Mouse (Mus musculus) central nervous system, embryonic 11.5 days (tissue): ENCODE data around the gene Tubb4b. TPM values are rescaled to one million over a fixed set of nuclear protein-coding genes. Genes with fewer than 3 reads are reported as not detected.

ENCODE experiments used
- polyA plus RNA-seq: library from polyadenylated mRNA; depleted of rRNA; stranded (reverse); fragments of >200 nt; gene quantifications from 2 replicates; pipeline ENCODE4 v1.2.3, GENCODE M21; 2012; rRNA removed

Tubb4b gene
- 438 and 534 TPM in 2 replicates for polyA plus RNA-seq

GRCm38 (mm10) chr2:25224492-25224765 is at the start of gene Tubb4b:
TSS of gene Tubb4b (minus strand) at chr2:25224702.

DNA sequence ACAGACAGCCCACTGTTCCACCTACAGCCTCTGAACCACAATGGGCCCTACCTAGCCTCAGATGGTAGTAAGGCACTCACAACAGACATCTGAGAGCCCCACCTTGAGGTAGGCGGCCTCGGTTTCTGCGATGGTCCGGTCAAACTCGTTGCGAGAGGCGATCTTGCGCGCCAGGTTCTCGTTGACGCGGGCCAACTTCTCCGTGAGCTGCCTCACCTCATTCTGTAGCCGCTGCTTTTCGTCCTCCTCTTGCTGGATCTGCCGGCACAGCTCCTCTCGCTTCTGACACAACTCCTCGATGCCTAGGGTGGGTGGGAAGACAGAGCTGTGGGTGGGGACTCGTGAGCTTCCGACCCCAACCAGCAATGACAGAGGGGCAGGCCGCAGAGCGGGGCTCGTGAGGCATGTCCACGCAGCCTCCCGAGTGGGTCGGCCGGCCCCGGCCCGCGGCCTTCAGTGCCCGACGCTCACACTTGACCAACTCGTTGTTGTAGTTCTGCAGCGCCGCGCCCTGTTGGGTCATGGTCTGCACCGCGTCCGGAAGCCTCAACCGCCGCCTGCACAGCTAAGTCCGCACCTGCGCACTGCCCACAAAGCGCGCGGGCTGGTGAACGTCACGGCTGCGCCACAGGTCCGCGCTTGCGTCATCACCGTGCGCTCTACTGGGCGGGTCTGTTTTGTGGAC is 47.5 kb upstream of the Tubb4b start, which contains the start of the genes Ssna1 and Anapc2:
Ssna1 (minus strand) TSS at position 612 of the 685 bp plus-strand sequence.
Anapc2 (plus strand) TSS at position 652 of the 685 bp plus-strand sequence.

DNA sequence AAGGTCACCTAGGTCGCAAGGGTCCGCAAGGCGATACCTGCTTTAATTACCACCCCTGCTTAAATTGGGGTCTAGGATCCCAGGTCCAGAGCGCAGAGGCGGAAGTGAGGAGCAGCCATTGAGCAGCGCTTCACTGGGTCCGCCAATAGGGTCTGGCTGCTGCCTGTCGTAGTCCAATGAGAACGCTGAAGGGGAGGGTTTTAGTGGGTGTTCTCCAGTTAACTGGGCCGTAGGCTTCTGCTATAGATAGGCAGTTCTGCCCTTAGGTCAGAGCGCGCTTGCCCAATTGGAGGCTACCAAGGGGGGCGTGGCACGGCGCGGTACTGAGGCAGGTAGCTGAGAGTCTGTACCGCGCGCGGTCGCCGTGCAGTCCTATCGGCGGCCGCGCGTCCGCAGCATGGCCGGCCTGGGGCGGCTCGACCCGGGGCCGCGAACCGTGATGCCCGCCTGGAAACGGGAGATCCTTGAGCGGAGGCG is 37.8 kb upstream of the Tubb4b start, which contains the start of gene Tprn:
Tprn (plus strand) TSS at position 328 of the 477 bp plus-strand sequence.

DNA sequence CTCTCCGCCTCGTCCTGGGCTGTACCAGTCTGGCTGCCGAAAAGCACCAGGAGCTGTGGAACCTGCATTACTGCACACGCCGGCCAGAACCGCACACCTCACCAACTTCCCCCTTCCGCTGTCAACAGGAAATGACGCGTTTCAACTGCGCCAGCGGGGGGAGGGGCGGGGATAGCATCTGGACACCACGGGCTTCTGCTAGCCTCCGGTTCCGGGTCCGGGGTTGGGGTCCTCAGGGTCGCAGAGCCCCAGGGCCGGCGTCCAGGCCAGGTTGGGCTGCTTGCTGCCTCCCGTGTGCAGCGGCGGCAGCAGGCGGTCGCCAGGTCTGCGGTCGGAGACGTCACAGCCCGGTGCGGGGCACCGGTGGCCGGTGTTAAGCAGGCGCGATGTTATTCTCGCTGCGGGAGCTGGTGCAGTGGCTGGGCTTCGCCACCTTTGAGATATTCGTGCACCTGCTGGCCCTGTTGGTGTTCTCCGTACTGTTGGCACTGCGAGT is 30.8 kb upstream of the Tubb4b start, which contains the start of gene Tmem203:
Tmem203 (plus strand) TSS at position 156 of the 496 bp plus-strand sequence.

GRCm38 (mm10) chr2:25246183-25247072 is 21.9 kb upstream of the Tubb4b start, which contains the start of gene AL732309.1:
TSS of gene AL732309.1 (minus strand) at chr2:25246863.

GRCm38 (mm10) chr2:25242101-25242506 is 17.6 kb upstream of the Tubb4b start, which contains the start of the genes Rnf208 and Cysrt1:
TSS of gene Rnf208 (plus strand) at chr2:25242255.
TSS of gene Cysrt1 (minus strand) at chr2:25242452.

GRCm38 (mm10) chr2:25236614-25237013 is 12.1 kb upstream of the Tubb4b start, which contains the start of gene Rnf224:
TSS of gene Rnf224 (minus strand) at chr2:25236787.

DNA sequence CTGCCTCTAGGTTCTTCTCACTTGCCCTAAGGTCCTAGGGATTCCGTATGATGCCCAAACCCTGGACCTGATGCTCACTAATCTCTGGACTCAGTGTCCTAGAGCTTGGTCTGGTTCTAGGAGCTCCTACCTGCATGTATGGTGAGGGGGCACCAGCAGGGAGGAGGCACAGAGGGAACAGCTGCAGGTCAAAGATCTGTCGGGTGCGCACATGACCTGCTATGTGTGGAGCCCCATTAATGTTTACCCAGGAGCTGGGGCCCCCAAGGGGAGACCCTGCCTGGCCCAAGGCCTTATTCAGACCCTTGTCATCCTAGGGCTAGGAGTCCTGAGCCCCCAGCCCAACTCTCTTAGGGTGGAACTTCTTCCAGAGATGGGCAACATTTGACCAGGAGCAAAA is 9.5 kb upstream of the Tubb4b start, which contains the start of gene Slc34a3:
Slc34a3 (minus strand) TSS at position 315 of the 400 bp plus-strand sequence.

GRCm38 (mm10) chr2:25218445-25218844 is 6.1 kb downstream of the Tubb4b start, which contains the start of gene Fam166a:
TSS of gene Fam166a (plus strand) at chr2:25218745.

GRCm38 (mm10) chr2:25214444-25214843 is 10.1 kb downstream of the Tubb4b start, which contains the start of gene Stpg3:
TSS of gene Stpg3 (minus strand) at chr2:25214637.

GRCm38 (mm10) chr2:25211121-25211670 is 13.3 kb downstream of the Tubb4b start, which contains the start of gene Nelfb:
TSS of gene Nelfb (minus strand) at chr2:25211489.

GRCm38 (mm10) chr2:25196172-25196954 is 28.1 kb downstream of the Tubb4b start, which contains the start of gene Tor4a:
TSS of gene Tor4a (minus strand) at chr2:25196886.

DNA sequence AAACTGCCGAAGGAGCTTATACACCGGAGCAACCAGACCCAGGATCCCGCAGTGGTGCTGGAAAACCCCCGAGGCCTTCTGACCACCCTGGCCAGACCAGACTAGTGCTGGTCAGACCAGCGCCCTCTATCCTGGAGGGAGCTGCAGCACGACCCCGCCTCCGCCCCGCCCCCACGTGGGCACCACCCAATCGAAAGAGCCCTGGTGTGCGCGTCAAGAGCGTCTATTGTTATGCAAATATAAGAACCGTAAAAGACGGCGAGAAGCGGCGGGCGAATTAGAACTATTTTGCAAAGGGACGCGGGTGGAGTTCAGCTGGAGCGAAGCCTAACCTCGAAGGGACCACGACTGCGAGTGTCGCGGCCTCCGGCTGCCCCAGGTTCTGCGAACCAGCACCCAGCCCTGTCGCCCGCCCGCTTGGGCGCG is 44.0 kb downstream of the Tubb4b start, which contains the start of gene Nrarp:
Nrarp (plus strand) TSS at position 281 of the 426 bp plus-strand sequence.

Other genes with a start within 250 kb of the Tubb4b start
- gene Mrpl41, start 249.6 kb downstream of the Tubb4b start, polyA plus RNA-seq, result 92.1 and 109 TPM in 2 replicates
- gene Pnpla7, start 248.7 kb downstream of the Tubb4b start, polyA plus RNA-seq, result 6.2 and 8.3 TPM in 2 replicates
- gene Nsmf, start 170.3 kb downstream of the Tubb4b start, polyA plus RNA-seq, result 88.4 and 93.5 TPM in 2 replicates
- 0.06 and 0.11 TPM in 2 replicates for gene Entpd8, start 144.4 kb downstream of the Tubb4b start, polyA plus RNA-seq
- gene Noxa1, start 129.6 kb downstream of the Tubb4b start, polyA plus RNA-seq, result 0.10 and 0.18 TPM in 2 replicates
- gene Nrarp, start 43.9 kb downstream of the Tubb4b start, polyA plus RNA-seq, result 61.4 and 82.9 TPM in 2 replicates
- gene Tor4a, start 27.8 kb downstream of the Tubb4b start, polyA plus RNA-seq, result 1.9 and 2.3 TPM in 2 replicates
- 76.7 and 116 TPM in 2 replicates for gene Nelfb, start 13.2 kb downstream of the Tubb4b start, polyA plus RNA-seq
- gene Stpg3, start 10.1 kb downstream of the Tubb4b start, polyA plus RNA-seq, result not detected in 2 replicates
- 0.14 TPM in 1 of 2 replicates, not detected in the other for gene Fam166a, start 6.0 kb downstream of the Tubb4b start, polyA plus RNA-seq
- gene Slc34a3, start 9.7 kb upstream of the Tubb4b start, polyA plus RNA-seq, result 0.04 TPM in 1 of 2 replicates, not detected in the other
- 0.02 TPM in 1 of 2 replicates, not detected in the other for gene Rnf224, start 12.1 kb upstream of the Tubb4b start, polyA plus RNA-seq
- 25.3 and 26.0 TPM in 2 replicates for gene Rnf208, start 17.6 kb upstream of the Tubb4b start, polyA plus RNA-seq
- 0.16 TPM in 1 of 2 replicates, not detected in the other for gene Cysrt1, start 17.8 kb upstream of the Tubb4b start, polyA plus RNA-seq
- 8.1 and 14.5 TPM in 2 replicates for gene AL732309.1, start 22.2 kb upstream of the Tubb4b start, polyA plus RNA-seq
- gene Tmem203, start 30.7 kb upstream of the Tubb4b start, polyA plus RNA-seq, result 22.0 and 23.7 TPM in 2 replicates
- gene Tprn, start 37.9 kb upstream of the Tubb4b start, polyA plus RNA-seq, result 4.1 and 4.2 TPM in 2 replicates
- 131 and 133 TPM in 2 replicates for gene Ssna1, start 47.7 kb upstream of the Tubb4b start, polyA plus RNA-seq
- 106 and 109 TPM in 2 replicates for gene Anapc2, start 47.8 kb upstream of the Tubb4b start, polyA plus RNA-seq
- gene Tmem210, start 63.4 kb upstream of the Tubb4b start, polyA plus RNA-seq, result not detected in 2 replicates
- gene Lrrc26, start 65.2 kb upstream of the Tubb4b start, polyA plus RNA-seq, result not detected in 2 replicates
- gene Grin1, start 94.5 kb upstream of the Tubb4b start, polyA plus RNA-seq, result 1.6 and 2.0 TPM in 2 replicates
- 29.2 and 34.9 TPM in 2 replicates for gene Man1b1, start 107.6 kb upstream of the Tubb4b start, polyA plus RNA-seq
- gene Dpp7, start 131.7 kb upstream of the Tubb4b start, polyA plus RNA-seq, result 22.1 and 29.3 TPM in 2 replicates
- 2.9 and 5.3 TPM in 2 replicates for gene Uap1l1, start 141.0 kb upstream of the Tubb4b start, polyA plus RNA-seq
- 64.9 and 72.9 TPM in 2 replicates for gene Sapcd2, start 147.6 kb upstream of the Tubb4b start, polyA plus RNA-seq
- 0.11 and 0.17 TPM in 2 replicates for gene Entpd2, start 171.2 kb upstream of the Tubb4b start, polyA plus RNA-seq
- gene Npdc1, start 174.6 kb upstream of the Tubb4b start, polyA plus RNA-seq, result 146 and 170 TPM in 2 replicates
- 0.06 and 0.31 TPM in 2 replicates for gene Fut7, start 198.6 kb upstream of the Tubb4b start, polyA plus RNA-seq
- gene Abca2, start 204.0 kb upstream of the Tubb4b start, polyA plus RNA-seq, result 15.7 and 15.9 TPM in 2 replicates
- gene Clic3, start 232.1 kb upstream of the Tubb4b start, polyA plus RNA-seq, result 0.16 and 0.36 TPM in 2 replicates
- gene Paxx, start 236.4 kb upstream of the Tubb4b start, polyA plus RNA-seq, result 23.7 and 35.7 TPM in 2 replicates
- gene Ptgds, start 245.3 kb upstream of the Tubb4b start, polyA plus RNA-seq, result 0.34 and 0.41 TPM in 2 replicates